Mouse (Mus musculus) kidney, postnatal 10 days (tissue): Measurements from ENCODE around the gene Cavin1.
"Not testable (repeated sequence)": the region's sequence is repeated elsewhere in the genome, so short reads cannot be mapped to it uniquely, and the experiment has no call there.

Source experiments
- DNase-seq: peaks from one replicate; pipeline ENCODE4 v3.0.0; 2021; ENCODE audit warnings: mixed read lengths

The Cavin1 gene

DNA sequence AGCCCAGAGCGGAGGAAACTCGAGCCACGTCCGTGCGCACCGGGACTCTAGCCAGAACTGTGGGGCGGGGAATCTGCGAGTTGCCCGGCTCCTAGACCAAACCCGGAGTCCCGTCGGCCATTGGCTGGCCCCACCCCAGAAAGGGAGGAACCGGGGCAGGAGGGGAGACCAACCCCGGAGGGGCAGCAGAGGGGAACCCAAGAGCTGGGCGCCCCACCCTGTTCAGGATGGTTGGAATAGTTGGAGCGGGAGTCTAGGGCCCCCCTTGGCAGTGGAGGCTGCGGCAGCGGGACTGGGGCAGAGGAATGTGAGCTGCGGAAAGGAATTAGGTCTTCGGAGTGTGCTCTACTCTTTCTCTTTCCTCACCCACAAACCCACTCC, at the start of gene Cavin1:
Gene Cavin1, minus strand, starts transcription at position 331 of the 381 bp plus-strand sequence.
- DNase-seq = peak; percentile 98

DNA sequence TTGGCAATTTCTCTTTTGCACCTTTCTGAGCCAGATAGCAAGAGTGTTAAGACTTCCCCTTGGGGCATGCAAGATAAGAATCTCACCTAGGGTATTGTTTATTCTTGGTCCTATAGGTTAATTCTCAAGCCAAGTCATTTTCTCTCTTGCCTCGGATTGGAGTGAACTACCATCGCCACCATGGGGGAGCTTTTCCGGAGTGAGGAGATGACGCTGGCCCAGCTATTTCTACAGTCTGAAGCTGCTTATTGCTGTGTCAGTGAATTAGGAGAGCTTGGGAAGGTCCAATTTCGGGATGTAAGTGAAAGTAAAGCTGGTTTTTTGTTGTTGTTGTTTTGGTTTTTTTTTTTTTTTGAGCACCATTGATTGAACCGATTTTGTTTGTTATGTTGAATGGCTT, 41.0 kb upstream of the Cavin1 start:
- no peak for DNase-seq

DNA sequence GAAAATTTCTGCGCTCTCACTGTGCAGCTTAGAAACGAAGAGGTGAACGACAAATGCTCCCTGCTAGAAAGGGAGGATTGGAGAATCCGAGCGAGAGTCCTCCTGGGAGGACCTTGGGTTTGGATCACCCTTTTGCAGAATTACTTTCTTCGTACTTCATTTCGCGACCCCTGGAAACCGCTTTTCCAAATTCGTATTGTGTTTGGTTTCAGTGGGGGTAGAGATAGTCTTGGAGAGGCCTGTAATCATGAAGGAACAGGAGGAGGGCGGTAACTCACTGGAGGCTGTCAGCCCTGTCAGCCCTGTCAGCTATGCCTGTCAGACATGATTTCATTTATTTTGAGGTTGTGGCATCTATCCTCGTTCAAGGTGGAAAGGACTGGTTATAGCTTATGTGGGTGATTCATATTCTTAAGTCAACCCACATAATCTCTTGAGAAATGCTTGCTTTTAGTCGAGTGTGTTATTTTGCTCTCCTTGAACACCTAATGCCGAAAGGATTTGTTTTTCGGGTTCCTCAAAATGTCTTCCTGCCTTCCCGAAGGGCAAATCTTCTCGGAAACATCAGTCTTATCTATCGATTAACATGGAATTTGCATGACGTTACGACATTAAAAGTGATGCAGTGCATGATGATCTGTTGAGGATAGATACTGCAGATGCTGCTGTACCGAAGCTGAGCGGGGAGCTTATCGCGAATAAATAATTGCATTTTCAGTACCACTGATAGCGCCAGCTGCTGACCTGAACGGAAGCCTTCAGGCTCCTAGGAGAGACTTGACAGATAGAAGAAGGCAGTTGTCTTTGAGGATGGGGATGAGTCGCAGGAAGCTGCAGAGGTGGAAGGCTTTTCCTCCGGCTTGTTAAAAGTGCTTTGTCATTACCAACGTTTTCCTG, 39.4 kb upstream of the Cavin1 start:
- peak; percentile 29 for DNase-seq

DNA sequence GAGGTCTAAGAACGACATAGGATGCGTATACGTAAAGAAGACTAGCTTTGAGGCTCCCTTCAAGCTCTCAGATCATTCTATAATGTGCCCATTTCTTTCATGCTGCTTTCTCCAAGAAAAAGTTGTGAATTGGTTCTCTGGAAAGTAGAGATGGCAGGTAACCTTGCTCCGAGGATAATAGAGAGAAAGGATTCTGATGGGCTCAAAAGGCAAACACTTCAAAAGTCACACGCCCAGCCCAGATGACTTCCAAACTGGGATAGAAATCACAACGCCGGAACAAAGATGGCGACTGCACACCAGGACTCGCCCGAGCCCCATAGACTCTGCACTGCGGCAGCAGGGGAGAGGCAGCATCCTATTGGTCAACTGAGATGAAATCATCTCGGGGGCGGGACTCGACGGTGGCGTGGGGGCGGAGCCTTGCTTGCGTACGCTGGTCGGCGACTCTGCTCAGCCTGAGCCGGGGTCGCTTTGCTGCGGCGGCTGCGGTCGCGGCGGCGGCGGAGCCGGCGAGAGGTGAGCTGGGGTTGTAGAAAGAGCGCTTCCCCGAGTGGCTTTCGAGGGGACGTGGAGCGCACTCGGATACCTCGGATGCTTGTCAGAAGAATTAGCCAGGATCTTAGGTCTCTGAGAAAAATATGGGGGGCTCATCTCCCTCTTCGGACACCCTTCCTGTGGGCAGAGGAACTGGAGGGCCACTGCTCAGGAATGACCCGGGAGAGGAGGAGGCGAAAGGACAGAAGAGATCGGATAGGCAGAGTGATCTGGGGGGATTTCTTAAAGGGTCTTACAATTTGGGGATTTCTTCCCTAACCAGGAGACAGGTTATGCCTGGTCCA, 38.6 kb upstream of the Cavin1 start, which contains the start of gene Atp6v0a1:
Gene Atp6v0a1, plus strand, starts transcription at position 407 of the 842 bp plus-strand sequence.
- DNase-seq = peak; percentile 99

DNA sequence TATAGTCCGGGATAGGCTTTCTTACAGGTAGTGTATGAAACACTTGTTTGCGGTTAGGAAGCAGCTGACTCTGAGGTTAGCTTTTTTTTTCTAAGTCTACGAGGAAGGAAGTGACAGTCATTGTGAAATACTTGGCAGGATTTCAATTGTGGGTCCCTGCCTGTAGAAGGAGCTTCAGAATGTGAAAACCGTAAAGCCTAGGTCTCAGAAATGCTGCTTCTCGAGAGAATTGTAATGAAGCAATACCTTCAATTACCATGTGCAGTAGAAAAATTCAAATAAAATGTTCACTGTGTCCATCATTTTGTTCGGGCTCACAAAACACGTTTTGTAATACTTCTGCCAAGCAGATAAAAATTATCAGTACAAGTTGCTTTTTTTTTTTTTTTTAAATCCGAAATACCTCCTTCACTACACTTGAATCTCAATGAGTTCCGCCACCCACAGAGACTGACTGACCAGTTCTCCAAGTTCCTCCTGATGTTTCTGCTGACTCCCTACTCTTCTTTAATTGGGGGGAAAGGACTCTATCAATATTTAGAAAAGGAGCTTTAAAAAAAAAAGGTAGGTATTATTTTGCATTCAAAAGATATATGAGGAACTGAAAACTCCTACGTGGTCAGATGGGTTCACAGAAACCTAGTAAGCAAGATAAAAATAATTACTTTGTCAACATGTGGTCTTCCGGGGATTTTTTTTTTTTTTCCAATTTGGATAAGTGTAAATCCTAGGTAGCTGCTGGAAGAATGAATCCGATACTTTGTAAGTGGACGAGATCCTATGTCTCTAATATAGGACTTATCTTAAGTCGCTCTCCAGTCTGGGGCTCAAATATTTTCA, 37.7 kb upstream of the Cavin1 start:
- DNase-seq = no peak

DNA sequence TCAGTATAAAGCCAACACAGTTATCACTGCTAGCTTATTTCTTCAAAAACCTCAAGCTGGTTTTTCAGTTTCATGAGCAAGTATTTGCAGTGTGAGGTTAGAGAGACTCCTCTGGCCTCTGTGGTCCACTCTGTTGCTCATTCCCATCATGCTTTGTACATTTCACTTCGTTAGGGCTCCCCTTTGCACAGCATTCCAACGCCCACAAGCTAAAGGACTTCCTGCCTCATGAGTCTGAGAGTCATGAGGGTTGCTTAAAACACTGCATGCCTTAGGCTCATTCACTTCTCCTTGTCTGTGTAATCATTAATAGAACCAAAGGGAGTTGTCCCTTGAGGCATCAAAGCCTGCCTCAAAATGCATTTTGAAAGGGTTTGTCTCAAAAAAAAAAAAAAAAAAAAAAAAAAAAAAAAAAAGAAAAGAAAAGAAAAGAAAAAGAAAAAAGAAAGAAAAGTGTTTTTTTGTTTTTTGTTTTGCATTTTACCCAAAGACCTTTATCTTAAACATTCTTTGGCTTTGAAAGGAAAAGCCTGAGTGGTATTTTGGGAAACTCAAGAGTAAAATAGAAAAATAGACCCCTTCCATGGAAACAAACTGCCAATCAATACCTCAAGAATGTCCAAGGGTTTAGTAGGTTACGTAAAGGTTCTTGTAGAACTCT, 32.5 kb upstream of the Cavin1 start:
- peak; percentile 27 for DNase-seq

DNA sequence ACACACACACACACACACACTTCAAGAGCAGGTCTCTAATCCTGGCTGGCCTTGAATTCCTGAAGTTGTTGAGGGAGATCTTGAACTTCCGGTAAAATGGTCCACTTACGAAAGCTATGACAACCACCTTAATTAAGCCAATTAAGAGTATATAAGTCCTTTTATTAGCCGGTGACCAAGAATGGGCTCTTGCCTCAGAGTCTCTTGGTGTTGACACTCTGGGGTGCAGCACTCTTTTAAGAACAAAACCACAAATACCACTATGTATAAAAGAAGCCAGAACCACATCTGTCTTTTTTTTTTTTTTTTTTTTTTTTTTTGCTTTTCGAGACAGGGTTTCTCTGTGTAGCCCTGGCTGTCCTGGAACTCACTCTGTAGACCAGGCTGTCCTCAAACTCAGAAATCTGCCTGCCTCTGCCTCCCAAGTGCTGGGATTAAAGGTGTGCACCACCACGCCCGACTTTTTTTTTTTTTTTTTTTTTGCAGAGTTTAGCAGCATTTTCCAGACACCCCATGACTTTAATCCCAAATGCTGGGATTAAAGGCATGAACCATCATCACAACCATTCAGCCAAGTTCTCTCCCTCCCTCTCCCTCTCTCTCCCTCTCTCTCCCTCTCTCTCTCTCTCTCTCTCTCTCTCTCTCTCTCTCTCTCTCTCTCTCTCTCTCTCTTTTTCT, 31.3 kb upstream of the Cavin1 start:
- DNase-seq = not testable (repeated sequence)

DNA sequence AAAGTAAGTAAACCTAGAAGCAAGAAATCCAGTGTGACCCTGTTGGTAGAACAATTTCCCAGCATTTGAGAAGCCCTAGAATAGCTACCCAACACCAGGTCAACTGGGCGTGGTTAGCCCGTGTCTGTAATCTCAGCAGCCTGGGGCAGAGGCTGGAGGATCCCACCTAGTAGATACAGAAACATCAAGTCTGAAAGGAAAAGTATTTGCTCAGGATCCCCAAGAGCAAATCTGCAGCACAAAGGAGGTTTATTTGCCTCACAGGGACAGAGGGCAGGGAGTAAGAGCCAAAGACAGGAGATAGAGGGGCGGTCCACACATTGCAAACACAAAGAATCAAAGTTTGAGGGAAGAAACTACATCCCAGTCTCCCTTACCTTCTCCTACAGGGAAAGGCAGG, 28.6 kb upstream of the Cavin1 start:
- DNase-seq = no peak

DNA sequence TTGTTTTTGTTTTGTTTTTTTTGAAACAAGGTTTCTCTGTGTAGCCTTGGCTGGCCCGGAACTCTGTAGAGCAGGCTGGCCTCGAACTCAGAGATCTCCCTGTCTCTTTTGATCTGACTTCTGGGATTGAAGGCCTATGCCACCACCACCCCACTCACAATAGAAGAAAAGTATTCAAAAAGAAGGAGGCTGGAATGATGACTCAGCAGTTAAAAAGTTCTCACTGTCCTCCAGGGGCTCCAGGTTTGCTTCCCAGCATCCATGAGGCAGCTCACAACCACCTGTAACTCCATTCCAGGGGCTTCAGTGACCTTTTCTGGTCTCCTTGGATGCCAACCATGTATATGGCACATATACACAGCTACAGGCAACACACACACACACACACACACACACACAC, 28.1 kb upstream of the Cavin1 start:
- DNase-seq = no peak

DNA sequence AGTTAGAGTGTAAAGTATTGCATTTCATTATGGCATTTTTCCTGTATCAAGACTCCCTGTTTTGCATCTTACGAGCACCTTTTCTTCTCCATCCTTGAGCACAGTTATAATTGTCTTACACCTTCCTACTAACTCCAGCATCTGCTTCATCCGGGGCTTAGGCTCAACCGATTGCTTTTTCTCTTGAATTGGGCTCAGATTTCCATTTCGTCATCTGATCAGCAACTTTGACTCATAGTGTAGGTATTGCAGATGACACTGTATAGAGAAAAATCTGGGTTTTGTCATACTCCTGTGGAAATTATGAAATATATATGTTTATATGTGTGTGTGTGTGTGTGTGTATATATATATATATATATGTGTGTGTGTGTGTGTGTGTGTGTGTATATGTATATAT, 25.8 kb upstream of the Cavin1 start:
- DNase-seq = no peak

DNA sequence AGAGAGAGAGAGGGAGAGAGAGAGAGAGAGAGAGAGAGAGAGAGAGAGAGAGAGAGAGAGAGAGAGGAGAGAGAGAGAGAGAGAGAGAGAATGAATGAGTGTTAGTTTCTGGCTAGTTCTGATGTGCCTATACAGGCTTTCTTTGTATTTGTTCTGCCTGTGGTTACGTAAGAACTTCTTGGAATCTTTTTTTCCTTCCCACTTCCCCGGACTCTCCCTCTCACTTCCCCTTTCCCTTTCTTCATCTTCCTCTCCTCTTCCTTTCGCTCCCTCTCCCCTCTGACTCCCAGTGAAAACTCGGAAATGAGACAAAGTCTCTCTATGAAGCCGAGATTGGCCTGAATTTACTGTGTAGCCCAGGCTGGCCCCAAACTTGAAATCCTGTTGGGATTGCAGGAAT, 24.0 kb upstream of the Cavin1 start:
- no peak for DNase-seq

DNA sequence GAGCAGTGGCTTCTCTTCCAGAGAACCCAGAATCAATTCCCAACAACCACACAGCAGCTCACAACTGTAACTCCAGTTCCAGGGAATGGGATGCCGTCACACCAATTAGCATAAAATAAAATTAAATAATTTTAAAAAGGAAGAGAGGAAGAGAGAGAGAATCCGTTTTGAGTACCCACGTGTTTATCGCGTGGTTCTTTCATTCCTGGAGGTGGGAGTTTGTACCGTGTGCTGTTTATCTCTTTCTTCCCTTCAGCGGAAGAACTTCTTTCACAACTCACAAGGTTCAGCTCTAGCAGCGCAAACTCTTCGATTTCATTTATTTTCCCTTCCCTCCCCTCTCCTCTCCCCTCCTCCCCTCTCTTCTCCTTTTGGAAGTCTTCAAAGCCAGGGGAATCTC, 23.5 kb upstream of the Cavin1 start:
- DNase-seq = no peak

DNA sequence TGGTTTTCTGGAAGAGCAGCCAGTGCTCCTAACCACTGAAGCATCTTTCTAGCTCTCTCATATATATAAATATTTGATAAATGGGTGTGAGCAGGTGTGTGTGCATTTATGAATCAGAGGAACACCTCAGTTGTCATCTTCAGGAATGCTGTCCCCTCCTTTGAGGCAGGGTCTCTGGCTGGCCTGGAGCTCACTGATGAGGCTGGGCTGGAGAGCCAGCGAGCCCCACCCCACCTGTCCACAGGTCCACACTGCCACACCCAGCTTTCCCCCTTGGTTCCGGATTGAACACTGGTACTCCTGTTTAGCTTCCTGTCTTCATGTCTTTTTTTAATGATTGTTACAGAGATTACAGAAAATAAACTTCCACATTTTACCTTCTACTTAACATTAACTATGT, 22.8 kb upstream of the Cavin1 start:
- DNase-seq = no peak

DNA sequence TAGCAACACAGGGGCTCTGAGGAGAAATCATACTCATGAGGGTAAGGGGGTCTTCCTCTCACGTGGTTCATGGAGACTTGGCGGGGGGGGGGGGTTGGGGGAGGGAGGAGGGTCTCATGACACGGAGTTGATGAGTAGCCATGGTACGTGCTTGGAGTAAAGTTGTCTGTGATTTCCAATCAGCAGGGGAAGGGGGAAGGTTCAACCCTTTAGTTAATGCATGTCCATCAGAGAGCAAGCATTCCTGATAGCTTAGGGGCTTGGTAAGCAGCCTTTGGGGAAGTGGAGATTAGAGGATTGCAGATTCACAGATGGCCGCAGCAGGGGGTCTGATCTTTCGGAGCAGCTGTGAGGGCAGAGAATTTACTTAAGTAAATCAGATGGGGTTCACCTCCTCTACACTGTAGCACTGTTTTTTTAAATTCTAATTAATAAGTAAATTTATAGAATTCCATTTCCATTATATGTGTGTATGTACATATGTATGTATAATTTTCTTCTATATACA, 20.4 kb upstream of the Cavin1 start:
- no peak for DNase-seq

DNA sequence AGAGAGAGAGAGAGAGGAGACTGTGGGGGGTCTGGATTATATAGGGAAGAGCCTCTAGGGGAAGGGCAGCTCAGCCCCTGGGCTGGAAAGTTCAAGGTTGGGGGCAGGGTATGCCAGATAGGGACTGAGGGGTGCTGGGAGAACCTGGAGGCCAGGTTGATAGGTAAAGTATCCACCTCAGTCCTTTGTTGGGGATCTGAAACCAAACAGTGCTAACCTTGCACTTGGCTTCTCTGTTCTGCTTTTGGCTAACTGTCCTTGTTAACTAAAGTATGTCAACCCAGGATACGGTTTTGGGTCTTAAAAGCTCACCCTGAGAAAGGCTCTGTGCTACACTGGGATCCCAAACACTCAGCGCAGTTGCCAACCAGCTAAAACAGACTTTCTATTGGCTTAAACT, 19.0 kb upstream of the Cavin1 start:
- no peak for DNase-seq

DNA sequence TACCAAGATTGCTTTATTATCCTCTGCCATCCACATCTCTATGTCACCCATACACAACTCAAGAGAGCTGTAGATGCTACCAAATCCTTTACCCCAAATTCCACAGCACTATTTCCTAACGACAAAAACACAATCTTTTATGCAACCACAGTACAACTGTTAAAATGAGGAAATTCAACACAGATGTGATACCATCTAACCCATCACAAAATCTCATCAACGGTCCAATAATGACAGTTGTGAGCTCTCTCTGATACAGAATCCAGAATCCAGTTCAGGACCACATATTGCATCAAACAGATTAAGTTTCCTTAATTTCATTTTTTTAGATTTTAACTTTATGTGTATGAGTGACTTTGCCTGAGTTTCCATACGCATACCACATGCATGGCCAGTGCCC, 18.0 kb upstream of the Cavin1 start:
- no peak for DNase-seq

DNA sequence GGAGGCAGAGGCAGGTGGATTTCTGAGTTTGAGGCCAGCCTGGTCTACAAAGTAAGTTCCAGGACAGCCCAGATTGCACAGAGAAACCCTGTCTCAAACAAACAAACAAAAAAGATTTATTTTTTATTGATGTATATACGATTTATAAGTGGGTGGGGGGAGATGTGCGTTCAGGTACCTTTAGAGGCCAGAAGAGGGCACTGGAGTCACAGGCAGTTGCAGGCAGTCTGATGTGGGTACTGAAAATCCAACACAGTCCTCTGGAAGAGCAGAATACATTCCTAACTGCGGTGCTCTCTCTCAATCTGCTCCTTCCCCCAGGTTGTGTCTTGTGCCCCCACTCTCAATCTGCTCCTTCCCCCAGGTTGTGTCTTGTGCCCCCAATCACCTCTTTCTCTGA, 14.9 kb upstream of the Cavin1 start:
- no peak for DNase-seq

DNA sequence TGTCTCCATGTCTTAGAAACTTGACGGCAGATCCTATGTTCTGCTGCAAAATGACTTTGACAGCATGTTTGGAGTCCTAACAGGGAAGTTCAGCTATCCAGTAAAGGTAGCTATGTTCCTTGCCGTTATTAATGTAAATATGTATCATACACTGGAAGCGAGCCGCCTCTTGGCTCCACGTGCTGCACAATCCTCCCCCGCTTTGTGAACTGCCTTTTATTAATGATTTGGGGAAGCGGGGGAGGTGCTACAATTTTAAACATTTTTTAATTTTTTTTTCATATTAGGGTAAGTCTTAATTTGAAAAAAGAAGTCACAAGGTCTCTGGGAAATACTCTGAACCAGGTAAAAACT, 13.1 kb upstream of the Cavin1 start:
- no peak for DNase-seq

DNA sequence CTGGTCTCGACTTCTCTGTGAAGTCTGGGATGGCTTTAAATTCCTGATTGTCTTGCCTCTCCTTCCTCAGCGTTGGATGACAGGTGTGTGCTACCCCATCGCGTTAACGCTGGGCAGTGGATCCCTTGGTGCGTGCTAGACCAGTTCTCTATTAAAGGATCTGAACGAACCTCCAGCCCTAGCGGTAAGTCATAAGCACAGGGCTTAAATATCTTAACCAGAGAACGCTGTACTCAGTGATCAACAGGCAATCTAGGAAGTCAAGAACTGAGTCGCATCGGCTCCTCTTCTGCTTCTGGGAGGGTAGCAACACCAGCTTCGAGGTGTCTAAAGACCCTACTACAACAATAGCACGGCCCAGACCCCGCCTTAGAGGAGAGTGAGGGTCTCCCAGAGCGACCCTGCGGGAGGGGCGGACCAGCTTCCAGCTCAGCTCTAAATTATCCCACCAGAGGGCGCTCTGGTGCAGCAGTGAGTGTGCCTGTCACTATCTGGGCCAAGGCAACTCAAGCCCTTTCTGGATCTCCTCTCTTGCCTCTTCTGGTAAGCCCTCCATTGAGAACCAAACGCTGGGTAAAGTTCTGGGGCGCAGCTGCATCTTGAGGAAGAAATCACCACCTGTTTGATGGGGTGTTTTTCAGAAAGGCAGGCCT, 12.6 kb upstream of the Cavin1 start:
- peak; percentile 92 for DNase-seq

DNA sequence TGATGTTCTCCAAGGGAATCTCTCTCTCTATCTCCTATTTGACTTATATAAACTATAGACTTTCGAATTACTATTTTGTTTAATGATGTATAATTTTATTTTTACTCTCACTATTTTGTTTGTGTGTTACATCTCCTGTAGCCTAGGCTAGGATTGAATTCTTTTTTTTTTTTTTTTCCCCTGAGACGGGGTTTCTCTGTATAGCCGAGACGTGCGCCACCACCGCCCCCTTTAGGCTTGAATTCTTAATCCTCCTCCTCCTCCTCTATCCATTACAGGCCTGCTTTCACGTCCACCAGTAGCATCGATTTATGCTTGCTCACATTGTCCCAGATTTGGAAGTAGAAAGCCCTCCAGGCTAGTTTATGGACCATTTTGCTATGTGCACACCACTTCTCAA, 11.4 kb upstream of the Cavin1 start:
- DNase-seq = no peak

DNA sequence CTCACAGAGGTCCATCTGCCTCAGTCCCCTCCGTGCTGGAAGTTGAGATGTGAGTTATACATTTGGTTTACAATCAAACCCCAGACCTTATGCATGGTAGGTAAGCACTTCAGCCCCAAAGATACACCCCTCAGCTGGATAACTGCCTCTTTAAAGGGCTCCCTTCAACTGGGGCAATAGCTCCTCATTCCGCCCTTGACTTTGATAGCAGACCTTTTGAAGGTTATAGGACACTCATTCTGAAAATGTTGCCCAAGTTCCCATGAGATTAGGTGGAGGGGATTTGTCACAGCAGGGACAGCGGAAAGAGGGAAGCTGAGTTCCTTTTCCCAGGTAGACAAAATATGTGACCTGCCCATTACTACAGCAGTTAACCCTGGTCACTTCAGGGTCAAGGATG, 10.5 kb upstream of the Cavin1 start:
- DNase-seq = no peak
